Mouse (Mus musculus) A20 (cell line): ENCODE measurements at regions not wholly inside any gene's neighbourhood (a gene's known extent, or its start where the extent isn't known, plus 50 kb on each side); places are given as distances from the start of the nearest gene placed in this dataset.

ENCODE experiments used
- DNase-seq: peaks from one replicate; pipeline ENCODE4 v3.0.0-alpha.2; 2011; ENCODE audit warnings: low read depth, low spot score

DNA sequence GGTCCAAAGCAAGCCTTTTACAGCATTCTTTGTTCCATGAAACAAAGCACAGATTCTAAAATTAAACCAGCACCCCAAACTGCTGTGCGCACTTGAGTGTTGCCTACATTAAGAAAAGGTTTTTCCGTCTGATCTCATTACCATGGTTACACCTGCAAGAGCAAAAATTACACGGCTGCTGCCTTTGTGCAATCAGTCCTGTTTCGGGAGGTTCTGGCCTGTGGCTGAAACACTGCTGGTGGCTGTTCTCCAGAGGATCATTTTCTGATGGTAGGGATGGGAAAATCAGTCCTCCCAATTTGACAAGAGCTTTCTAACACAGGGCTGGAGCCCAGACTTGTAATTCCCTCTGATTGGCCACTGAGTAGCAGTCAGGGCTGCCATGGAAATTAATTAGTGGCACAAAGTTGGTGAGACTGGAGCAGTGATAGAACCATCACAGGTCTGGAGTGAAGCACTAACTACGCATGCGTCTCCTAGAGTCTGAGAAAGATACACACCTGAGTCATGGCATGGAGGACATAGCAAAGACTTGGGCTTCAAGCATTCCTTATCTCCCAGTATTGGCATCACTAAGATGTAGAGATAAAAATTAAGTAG is 114.8 kb upstream of the Fam49a start:
- no peak for DNase-seq

DNA sequence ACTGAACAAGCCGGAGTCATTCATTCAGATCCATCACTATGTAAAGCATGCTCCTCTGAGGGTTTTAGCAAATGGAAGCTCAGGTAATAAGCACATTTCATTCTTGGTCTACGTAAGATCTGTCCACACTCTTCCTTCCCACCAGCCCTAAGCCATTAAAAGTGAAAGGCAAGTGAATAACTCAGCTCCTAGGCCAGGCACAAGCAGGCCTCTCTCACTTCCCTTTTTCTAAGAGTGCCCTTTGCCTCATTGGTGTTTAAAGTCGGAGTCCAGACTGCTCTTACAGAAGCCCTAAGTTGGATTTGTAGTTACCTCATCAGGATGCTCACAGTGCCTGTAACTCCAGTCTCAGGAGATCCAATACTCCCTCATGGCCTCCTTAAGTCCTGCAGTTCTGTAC is 114.1 kb upstream of the Fam49a start:
- peak; percentile 14 for DNase-seq

DNA sequence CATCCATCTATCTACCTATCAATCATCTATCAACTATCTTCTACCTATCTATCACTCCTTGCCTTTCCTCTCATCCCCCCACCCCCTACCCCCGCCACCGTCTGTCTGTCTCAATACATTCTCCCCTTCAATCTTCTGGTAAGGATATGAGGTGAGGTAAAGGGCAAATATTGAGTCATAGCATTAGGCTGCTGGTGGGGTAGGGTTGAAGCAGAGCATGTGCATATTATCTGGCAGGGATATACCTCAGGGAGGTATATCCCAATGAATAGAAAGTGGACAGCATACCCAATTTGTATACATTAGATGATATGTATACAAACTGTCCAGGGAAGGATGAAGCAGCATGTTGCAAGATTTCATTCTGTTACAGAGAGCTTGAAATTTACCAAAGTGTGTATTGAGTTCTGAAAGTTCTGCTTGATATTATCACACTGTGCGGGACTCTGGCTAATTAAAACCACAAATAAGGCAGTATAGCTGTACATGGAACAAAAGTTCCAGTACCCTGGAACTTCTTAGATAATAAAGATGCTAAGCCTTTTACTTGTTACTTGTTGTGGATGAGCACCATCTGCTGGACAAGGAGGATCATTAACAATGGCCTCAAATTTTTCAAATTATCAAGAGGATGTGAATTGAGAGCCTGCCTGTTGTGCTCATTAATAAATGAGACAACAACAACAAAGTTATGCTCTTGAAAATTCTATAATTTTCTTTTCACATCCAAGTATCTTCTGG is 113.1 kb upstream of the Fam49a start:
- DNase-seq = peak; percentile 22

DNA sequence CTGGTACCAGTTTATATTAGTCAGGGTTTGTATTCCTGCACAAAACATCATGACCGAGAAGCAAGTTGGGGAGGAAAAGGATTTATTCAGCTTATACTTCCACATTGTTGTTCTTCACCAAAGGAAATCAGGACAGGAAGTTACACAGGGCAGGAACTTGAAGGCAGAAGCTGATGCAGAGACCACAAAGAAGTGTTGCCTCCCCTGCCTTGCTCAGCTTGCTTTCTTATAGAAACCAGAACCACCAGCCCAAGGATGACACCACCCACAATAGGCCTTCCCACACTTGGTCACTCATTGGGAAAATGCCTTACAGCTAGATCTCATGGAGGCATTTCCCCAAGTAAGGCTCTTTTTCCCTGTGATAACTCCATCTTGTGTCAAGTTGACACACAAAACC is 97.5 kb upstream of the Fam49a start:
- DNase-seq = no peak

DNA sequence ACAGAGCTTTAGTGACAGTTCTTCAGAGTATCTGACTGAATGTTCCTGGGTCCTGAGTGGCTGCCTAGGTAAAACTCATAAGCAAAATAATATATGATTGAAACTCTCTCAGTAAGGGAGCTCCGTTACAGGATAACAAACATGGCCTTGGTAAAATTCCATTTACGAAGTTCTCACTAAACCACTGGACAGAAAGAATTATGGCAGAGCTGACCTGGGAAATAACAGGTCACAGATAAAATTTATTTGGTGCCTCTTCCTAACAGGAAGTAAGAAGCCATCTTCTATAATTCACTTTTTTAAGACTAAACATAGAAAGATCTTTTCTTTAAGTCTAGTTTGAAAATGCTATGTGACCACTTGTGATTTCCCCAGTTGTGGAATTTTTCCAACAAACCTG is 91.4 kb upstream of the Fam49a start:
- no peak for DNase-seq

DNA sequence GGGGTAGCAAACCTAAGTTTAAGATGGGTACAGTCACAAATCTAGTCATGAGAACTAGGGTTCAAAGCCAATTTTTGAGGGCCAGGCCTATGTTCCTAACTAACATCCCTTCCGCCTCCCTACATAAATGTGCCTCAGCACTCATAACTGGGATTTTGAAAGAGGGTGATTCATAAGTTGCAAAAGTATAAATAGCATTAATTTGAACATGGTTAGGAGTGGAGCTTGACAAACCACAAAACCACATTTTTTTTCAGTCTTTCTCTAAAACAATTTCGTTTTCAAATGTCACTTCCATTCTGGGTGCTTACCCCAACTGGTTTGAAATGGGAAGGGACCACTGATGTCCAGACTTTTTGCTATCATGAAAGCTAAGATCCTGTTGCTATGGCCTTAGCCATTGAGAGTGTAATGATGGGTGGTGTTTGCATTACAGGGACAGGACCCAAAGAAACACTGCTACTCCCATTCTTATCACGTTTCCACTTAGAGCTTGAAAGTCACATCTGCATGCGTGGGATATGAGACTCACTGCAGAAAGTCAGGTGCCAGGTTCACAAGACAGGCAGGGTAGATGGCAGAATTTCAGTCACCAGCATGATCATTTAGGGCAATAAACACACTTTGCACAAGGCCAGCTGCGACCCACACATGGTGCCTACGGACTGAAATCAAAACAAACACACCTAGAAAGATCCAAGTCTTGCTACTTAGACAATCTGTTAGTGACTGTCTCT is 89.7 kb upstream of the Fam49a start:
- DNase-seq = no peak

DNA sequence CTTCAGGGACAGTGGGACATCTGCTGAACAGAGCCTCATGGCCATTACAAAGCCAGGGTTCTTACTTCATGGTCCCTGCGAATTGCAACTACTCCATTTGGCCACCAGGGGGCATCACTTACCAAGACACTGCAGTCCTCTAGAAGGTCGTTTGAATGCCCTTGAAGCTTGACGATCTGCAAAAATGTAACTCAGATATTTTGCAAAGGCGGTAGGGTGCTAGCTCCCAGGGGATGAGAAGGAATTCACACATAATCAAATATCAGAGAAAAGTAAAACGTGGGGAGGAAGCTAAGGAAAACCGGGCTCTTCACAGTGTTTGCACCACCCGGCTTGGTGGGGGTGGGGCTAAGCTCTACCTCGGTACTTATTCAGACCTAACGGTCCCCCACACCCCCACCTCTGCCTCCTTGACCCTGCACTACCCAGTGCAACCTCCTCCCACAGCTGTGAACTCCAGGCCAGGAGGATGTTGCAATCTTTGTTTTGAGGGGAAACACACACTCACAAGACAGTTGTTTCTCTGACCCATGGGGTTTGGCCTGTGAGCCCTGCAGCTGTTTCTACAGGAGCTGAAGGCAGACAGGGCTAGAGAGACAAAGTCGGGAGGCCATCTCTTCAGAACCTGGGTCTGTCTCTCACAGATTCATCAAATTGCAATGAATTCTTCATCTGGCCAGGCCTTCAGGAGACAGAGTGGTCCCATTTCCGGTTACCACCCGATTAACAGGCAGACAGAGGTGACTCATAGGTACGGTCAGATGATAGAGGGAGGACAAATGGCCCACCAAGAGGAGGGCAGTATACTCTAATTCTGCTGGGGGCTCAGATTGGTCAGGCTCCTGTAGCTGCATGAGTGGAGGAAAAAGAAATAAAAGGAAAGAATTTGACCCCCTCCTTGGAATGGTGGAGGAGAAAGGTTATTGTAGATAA is 85.3 kb upstream of the Fam49a start:
- peak; percentile 51 for DNase-seq

DNA sequence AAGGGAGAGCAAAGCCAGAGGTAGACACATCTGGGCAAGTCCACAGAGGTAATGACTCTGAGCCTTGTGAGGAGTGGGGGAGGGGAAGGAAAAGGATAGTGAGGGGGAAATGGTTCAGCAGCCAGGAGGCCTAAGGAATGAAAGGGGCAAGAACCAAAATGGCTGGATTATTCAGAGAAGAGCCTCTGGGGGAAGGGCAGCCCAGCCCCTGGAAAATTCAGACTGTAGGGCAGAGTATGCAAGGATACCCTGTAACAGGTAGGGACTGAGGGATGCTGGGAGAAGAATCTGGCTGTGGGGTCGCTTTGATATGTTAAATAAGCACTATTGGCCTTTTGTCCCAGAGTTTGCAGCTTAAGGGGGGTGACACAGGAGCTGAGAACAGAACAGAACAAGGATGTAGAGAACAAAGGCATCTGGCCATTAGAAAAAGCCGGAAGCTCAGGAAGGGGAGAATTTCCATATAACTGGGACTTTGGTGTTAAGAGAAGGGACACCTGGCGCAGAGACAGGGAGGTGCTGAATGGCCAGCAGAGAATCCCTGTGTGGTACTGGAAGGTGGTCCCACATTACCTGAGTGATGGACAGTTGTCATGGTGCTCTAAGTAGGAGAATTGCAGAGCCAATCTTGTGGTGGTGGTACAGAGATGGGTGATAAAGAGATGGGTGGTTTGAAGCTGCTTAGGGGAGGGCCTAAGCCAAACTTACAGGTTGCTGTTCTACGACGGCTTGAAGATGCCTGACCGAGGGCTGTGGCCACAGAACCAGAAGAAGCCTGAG is 84.5 kb upstream of the Fam49a start:
- no peak for DNase-seq

DNA sequence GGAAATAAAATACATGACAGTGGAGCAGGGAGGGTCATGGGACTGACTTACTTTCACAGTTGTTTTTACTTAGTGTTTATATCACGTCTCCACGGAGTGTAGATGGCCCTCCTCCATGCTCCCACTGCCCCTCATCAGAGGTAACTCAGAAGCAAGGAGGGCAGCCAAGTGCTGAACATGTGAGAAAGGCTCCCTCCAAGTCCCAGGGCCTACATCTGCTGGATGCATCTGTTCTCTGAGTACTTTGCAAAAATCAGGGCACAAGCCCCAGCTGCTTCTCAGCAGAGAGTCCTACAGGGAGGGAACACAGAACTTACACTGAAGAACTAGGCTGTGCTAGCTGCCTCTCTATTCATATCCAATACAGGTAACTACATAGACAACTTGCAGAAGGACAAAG is 83.5 kb upstream of the Fam49a start:
- DNase-seq = no peak

DNA sequence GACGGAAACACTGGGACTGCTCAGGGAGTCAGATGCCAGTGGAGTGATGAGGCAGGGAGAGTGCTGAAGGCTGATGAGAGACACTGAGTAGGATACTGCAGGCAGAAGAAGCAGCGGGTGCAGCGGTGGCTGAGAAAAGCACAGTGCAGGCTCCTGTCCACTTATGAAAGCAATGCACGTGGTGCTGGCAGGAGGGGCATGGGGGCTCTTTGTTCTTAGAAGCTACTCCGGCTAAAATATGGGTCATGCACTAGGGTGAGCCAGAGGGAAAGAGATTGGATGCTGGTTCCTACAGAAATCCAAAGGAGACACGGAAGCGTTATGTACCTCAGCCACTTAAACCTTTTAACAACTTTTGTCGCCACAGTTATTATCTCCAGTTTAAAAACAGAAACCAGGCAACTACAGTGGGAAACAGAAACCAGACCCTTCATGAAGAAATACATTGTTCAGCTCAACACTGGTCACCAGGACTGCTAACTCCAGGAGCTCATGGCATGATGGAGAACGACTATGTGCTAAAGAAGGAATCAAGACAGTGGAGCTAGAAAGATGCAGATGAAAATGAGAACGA is 82.6 kb upstream of the Fam49a start:
- no peak for DNase-seq

DNA sequence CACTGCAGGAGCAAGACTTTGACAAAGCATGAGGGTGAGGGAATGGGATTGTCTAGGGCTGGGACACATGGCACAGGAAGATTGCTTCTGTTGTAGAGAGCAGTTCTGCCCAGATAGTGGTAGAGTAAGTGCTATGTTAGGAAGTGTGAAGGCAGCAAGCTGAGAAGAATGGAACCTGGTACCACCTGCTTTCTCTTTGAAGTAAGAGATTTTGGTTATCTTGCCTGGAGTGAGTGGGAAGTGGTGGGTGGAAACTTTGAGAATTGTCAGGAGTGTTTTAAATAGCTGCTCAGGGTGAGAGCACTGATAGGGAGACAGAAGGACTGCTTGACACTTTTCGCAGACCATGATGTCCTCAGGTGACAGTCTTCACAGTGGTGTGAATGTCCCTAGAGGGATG is 81.0 kb upstream of the Fam49a start:
- DNase-seq = no peak

DNA sequence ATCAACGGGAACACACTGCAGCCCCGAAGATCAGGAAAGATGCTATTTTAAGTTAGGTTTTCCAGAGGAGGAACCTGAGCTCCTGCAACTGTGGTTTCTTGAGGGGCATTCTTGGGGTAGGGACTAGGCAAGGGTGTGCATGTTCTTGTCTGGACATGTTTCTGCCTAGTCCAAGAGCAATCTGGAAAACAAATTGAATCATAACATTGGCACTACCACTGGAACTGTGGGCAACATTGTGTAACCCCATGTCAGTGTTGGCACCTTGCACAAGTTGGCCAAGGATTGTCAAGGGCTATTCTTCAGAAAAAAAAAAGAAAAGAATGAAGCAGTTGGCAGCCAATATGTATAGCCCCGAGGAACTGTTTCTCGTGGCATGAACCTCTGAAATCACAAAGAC is 80.3 kb upstream of the Fam49a start:
- no peak for DNase-seq

DNA sequence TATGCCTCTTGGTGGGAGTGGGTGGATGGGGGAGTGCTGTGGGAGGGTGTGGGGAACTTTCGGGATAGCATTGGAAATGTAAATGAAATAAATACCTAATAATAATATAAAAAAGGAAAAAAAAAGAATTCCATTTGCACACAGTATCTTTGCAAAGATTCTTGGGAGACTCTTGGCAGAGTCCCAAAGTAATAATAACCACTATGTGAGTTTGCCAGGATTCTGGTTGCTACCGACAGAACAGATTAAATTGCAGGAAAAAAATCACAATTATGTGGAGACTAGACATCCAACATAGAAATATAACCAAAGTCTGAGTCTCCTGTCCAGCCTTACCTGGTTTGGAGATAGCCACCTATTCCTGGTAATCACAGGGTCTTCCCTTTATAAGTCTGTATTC is 75.6 kb upstream of the Fam49a start:
- DNase-seq = no peak

DNA sequence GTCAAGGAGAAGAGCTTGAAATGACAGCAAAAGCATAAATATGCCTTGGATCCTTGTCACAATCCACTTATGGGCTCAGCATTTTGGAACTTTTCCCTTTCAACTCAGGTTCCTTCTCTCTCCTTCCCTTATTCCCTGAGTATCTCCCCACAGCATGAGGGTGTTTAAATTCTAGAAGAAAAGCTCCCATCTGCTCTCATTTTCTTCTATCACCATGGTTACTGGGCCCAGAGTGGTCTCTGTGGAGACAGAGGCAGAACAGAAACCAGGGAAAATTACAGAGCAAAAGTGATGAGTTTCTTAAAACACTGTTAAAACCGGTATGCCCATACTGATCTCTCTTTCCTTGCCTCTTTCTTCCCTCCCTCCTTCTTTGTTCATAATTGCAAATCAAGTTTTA is 66.9 kb upstream of the Fam49a start:
- DNase-seq = no peak

DNA sequence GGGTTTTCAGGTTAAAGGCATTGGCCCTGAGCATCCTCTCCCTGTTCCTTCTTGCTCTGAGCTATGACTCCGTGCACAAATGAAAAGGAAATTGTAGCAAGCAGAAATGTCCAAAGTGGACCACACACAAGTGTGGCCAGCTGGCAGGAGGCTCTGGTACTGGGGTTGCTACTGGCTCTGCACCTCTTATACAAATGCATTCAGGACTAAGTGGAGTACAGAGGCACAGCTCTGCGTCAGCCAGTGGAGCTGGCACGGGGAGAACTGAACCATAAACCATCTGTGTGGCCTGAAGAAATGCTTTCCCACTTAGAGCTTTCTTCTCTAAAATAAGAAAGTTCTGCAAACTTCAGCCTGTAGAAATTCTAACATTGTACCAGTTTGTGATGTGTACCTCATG is 65.3 kb upstream of the Fam49a start:
- no peak for DNase-seq

DNA sequence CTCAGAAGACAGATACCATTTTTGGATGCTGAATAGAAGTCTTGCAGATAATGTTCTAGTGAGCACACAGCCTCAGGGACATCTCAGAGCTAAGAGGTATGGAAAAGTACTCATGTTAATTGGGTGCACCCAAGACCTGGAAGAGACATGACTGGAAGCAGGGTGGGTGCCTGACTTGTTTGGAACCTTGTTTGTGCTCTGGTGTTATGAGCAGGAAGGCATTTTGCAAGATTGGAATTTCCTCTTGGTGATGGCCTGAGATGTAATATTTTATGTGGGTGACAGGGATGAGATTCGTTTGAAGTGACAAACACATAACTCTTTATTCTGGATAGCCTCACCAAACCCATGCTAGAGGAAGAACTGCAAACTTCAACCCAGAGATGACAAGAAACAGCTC is 53.7 kb upstream of the Fam49a start:
- DNase-seq = no peak
